Mouse (Mus musculus) stomach, embryonic 16.5 days (tissue): Measurements from ENCODE around the gene Pld6. TPM values are rescaled to one million over a fixed set of nuclear protein-coding genes. Genes with fewer than 3 reads are reported as not detected.

Experiments
- polyA plus RNA-seq: library from polyadenylated mRNA; unstranded; fragments of >200 nt; fragmentation: Nextera tagmentation; extraction: Ambion mirVana; gene quantifications from 2 replicates; pipeline ENCODE4 v1.2.1, GENCODE M21; 2015

Pld6 gene
- polyA plus RNA-seq, 1 experiment from 2014 or later: 6.0 TPM

Other genes with a start within 250 kb of the Pld6 start
- gene Nlrp3, start 246.1 kb downstream of the Pld6 start, polyA plus RNA-seq: 0.49 and 0.62 TPM in 2 replicates
- not detected in 2 replicates for gene Olfr222, start 211.4 kb downstream of the Pld6 start, polyA plus RNA-seq
- gene Olfr223, start 194.4 kb downstream of the Pld6 start, polyA plus RNA-seq: not detected in 2 replicates
- 45.6 and 46.7 TPM in 2 replicates for gene Mprip, start 126.3 kb downstream of the Pld6 start, polyA plus RNA-seq
- gene Flcn, start 22.4 kb upstream of the Pld6 start, polyA plus RNA-seq: 34.1 and 35.6 TPM in 2 replicates
- 29.4 and 31.6 TPM in 2 replicates for gene Nt5m, start 51.8 kb upstream of the Pld6 start, polyA plus RNA-seq
- gene Cops3, start 52.2 kb upstream of the Pld6 start, polyA plus RNA-seq: 172 and 174 TPM in 2 replicates
- 33.5 and 35.7 TPM in 2 replicates for gene Med9, start 160.6 kb upstream of the Pld6 start, polyA plus RNA-seq
- 2.5 and 2.7 TPM in 2 replicates for gene Rasd1, start 177.3 kb upstream of the Pld6 start, polyA plus RNA-seq